Mouse (Mus musculus) right cerebral cortex, postnatal 25 days (tissue): ENCODE results near the gene Rtl5.

Source experiments
- DNase-seq: peaks from one replicate; pipeline ENCODE4 v3.0.0; 2022

Gene Rtl5

DNA sequence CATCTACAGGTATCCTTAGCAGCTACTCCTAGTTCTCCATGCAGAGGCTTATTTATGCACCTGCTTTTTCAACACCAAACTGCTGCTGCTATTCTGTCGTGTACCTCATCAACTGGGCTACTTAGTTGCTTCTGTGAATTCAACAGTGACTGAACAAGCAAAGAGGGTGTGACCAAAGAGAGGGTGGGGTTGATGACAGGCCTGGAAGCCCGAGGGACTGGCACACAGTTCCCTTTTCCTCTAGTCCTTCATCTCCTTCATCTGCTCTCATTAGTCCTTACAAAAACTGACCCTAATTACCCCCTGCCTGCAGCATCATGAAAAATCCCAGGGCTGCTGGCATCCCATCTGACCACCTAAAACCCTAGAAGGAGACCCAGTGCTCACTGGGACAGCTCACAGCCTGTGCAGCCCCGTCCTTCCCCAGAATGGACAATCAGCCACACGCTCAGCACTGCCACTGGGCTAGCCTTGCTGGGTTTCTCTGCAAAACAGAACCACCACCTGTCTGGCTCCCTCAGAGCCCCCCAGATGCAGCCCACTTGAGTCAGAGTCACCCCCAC lies 5.8 kb downstream of the Rtl5 start:
- DNase-seq: no peak

DNA sequence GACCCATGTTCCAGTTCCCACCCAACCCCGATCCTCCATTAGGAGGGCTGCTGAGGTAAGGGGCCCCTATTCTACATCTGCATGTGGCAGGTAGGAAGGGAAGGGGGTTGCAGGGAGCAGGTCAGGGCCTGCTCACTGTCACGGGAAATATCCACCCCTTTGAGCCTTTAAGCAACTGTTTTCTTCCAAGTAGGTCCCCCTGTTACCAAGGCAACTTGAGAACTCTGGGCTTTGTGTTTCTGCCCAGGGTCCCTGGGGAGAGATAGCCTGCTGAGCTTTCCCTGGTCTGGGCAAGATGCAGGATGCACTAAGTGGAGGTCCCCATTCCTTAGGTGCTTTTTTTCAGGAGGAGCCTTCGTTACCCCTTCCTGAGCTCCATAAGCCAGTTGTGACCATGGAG lies 7.0 kb downstream of the Rtl5 start:
- no peak for DNase-seq

DNA sequence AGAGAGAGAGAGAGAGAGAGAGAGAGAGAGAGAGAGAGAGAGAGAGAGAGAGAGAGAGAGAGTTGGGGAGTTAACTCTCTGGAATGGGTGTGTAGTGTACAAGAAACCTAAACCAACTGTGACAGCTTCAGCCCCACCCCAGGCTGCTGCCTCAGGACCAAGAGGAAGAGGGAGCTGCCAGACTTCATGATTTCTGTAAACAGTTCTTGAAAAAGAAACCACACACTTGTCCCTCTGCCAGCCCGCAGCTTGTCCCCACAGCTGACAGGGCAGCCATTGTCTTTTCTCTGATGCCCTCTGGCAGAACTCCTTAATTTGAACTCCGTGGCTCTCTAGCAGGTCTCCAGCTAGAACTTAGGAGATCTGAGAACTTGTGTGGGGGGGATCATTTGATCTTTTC lies 10.2 kb downstream of the Rtl5 start:
- DNase-seq: no peak

DNA sequence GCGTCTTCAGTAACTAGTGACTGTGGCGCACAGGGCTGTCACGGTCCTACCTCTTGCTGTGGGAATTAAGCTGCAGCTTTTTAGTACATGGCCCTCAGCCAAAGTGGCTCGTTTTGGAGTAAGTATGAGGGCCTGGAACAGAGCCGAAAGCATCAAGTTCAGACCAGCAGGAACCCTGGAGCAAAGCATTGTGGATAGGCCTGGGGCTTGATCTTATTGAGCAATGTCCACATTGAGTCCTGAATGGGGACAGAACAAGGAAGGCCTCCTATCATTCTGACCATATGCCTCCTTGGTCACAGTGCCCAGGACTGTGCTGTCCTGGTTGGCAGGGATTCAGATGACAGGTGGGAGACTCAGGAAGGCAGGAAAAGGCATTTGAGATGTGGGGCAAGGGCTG lies 10.9 kb downstream of the Rtl5 start:
- no peak for DNase-seq

DNA sequence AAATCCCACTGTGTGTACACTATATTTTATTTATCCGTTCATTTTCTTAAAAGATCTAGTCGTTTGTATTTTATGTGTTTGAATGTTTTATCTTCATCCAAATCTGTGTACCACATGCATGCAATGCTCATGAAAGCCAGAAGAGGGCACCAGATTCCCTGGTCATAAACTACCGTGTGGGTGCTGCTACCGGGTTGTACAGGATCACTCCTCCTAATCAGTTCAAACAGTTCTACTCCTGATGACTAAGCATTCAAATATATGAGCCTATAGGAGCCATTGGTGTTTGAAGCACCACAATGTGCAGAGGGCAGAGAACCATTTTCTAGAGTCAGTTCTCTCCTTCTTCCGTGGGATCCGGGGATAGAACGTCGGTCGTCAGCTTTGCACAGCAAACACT lies 11.7 kb downstream of the Rtl5 start:
- no peak for DNase-seq

DNA sequence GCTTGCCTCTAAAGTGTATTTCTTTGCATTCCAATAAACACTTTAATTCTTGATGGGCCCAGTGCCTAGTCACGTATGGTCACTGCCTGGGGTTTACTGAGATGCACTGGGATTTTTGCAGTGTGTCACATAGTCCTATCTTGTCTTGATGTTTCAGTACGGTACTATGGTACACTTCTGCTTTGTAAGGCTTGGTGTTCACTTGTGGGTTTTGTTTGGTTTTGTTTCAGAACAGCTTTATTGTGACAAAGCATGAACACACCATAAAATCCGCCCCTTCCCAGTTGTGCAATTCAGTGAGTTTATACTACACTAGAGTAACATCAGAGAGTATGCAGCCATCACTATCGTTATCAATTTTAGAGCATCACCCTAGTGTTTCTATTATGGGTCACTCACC lies 17.1 kb downstream of the Rtl5 start:
- no peak for DNase-seq

DNA sequence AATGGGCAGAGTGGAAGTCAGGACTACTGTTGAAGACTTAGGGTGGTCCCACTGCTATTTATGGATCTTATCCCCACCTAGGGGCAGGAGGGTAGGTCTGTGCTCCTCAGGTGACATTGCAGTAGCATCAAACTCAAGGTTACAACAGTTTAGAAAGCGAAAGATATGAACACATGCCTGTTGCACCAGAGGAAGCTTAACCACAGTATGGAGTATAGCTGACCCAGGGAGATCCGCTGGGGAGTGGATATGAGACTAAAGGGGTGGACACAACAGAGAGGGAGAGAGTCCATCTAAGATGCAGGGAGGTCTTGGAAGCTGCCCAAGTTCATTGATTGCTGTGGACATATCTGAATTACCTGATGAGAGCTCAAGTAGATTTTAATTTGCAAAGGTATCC lies 17.7 kb downstream of the Rtl5 start:
- DNase-seq: no peak

DNA sequence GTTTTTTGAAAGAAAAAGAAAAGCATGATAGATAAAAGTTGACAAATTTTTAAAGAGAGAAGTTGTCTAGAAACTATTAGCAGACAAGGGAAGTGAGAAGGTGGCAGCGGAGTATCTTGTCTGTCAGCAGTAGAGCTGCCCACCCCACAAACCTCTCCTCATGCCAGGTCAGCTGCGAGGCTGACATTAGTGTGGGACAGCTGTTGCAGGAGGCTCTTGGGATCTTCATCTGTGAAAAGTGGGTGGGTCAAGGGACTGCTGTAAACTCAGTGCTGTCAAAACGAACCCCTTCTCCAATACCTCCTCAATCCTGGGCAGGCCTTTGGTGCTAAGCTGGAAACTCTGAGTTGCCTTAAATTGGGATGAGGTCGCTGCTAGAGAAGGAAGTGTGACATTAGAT lies 19.9 kb downstream of the Rtl5 start:
- no peak for DNase-seq

DNA sequence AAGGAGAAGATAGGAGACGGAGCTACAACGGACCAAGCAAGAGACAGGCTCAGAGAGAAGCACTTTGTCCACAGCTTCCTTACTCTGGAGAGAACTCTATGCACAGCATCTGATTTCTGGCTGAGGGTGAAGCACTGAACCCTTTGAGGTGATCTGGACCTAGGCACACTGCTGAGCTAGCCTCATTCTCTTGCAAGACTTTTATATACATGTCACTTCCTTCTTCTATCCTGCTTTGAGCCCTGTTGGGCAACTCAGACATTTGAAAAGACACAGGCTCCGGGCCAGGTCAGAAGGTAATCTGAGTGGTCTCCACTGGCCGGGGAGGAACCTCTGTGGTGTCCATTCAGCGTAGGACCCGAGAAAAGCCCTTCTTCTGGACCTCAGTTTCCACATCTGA lies 20.6 kb downstream of the Rtl5 start:
- no peak for DNase-seq

DNA sequence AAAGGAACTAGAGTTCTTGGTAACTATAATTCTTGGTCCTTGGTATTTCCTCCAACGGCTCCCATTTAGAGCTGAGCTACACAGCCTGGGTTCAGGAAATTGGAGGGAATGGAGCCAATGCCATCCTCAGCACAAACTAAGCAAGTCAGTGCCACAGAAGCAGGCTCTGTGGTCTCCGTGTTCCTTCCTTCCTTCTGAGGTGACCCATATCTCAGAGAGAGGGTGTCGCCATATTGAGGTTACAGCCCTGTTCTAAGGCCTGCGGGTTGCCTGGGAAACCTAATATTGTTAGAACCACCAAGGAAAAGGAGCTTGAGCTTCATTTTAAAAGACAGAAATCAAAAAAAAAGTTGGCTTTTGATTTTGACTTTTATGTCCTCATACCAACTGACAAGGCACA lies 28.7 kb downstream of the Rtl5 start:
- DNase-seq: no peak

DNA sequence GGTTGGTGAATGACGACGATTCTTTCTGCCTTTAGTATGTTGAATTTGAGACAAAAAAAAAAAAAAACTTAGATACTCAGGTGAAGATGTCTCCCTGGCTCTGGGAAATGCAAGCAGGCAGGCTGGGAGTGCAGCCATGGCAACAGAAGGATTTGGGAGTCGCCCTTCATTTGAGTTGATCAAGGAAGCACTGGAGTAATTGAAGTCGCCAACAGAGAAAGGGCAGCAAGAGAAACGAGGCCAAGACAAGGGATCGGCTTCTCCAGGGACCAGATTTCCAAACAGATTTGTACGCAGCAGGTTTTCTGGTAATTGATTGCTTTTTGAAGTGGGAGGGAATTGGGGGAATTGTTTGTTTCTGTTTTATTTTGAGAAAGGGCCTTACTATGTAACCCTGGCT lies 29.5 kb downstream of the Rtl5 start:
- DNase-seq: no peak

DNA sequence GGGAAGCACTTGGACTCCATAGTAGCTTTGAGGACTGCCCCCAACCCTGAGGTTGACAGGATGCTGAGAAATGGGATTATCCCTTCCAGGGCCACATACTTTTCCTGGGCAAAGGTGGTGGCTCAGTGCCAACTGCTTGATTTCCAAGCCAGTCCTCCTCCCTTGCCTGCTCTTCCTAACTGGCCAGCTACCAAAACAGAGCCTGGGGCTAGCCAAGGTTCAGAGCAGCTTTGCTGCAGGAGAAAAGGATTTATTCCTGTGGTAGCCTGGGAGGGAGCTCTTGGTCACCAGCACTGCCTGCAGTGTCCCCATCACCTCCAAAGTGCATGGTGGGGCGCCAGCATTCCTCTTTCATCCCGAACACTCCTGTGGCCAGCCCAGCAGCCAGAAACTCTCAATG lies 33.6 kb downstream of the Rtl5 start:
- no peak for DNase-seq

DNA sequence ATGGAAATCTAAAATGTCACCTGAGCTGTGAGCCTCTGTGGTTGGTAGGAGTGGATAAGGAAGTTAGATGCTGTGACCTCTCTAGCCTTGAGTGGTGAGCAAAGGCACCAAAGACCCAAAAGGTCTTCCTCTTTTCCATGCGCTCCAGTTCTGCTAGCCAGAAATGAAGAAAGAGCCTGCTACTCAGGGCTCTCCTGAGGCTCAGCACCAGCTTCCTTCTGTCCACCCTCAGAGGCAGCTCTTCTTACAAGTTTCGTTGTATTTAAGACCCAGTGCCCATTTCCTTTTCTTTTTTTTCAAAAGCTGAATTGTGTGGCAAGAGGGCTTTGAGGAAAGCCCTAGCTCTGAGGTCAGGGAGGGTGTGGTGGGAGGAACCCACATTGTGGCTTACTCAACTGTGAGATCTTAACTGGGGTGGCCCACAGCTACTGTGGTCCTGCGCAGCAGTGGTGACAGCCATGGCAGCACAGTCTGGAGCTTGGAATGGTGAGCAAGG lies 34.2 kb downstream of the Rtl5 start:
- DNase-seq: no peak

DNA sequence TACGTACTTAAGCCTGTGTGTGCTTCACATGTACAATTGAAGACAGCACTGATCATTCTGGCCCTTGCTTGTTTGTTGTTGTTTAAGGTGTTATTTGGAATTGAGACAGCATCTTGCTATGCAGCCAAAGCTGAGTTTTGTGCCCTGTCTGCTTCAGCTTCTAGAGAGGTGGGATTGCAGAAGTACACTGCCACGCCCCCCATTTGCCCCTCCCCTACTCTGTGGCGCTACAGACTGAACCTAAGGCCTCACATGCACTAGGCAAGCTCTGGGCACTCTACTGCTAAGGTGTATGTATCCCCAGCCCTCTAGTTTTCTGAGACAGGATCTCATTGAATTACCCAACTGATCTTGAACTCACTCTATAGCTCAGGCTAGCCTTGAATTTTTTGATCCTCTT lies 35.4 kb downstream of the Rtl5 start:
- DNase-seq: no peak

DNA sequence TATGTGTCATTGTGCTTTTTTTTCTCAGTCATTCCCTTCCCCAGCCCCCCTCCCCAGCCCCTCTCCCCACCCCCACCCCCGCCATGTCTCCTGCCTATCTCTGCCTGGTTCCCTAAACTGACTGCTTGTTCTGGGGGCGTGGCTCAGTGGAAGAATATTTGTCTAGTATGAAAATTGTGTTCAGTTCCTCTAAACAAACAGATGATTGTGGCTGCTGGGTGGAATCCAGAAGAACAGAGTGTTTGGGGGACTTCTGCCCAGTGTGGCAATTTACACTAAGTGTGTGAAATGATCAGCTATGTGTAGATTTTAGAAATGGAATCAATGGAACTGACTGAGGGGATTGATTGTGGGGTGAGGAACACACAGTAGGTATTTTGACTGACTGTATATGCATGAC lies 37.5 kb downstream of the Rtl5 start:
- no peak for DNase-seq

DNA sequence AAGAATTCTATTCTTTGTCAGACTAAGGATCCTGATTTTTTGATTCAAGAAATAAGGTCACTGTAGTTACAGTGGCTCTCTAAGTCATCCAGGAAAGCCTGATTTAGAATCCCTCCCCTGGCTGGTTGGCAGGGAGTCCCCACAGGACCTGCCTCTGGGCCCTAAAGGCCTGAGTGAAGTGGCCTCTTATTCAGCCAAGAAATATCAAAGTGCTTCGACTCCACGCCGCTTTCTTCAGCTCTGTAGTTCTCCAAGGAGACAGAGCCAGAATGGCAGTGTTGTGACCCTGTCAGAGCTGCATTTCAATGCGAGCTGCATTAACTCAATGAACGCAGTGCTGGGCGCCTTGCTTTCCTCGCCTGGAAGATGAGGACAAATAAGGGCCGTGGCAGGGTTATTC lies 38.7 kb downstream of the Rtl5 start:
- DNase-seq: no peak

DNA sequence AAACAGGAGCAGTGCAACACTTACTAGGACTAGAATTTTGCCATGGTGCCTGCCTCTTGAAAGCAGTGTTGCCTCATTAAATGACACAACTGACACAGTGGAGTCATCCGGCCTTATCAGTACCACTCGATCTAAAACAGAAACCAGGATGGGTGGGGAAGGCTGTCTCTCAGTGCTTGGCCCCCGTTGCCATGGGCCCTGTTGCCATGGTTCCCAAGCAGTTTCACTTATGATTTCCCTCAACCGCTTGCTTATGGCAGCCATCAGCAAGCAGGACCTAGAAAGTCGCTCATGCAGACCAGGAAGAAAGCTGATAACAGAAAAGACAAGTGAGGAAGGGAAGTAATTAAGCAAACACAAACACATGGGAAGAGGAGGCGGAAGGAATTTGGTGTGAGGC lies 39.3 kb downstream of the Rtl5 start:
- no peak for DNase-seq

DNA sequence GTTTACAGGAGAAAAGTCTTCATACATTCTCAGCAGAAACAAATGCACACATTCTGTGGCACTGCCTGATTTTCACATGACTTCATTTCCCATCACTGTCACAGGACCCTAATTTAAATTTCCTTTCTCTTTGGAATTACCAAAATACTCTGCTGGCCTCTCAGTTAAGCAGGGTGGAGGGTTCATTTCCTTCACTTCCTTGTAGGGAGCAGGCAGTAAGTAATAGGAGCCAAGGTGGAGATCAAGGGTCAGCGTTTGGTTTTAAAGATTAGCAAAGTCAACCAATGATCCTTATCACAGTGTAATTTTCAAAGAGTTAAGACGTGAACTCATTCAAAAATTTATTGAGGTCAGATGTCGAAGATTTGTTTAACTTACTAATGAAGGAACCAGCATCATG lies 46.1 kb downstream of the Rtl5 start:
- DNase-seq: no peak

DNA sequence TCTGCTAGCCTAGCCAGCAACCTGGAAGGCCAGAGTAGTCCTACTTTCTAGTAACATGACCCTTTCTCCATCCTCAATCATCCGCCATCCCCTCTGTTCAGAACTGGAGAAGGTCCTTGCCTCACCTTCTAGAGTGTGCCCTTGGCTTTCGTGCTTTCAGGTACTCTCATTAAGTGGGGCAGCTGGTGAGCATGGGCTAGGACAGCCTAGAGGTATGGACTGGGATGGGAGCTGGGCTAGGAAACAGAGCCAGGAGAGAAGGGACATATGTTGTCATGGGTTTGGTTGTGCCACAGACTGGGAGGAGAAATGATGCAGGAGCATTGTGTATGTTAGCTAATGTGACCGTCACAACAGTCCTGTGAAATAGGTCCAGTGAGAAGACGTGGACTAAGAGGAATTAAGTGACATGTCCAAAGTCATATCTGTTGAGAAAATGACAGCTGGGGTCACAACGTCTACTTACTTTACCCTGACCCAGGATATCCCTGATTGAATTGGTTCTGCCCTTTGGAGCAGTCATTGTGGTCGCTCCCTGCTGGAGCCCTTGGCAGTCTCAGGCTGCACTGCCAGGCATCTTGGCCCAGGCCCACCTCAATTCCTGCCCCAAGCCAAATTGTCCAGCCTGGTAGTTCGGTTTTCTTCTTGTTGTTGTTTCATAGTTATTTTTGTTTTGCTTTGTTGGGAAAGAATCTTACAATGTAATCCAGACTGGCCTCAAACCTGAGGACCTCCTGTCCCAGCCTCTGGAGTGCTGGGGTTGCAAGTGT lies 51.4 kb downstream of the Rtl5 start:
- no peak for DNase-seq

DNA sequence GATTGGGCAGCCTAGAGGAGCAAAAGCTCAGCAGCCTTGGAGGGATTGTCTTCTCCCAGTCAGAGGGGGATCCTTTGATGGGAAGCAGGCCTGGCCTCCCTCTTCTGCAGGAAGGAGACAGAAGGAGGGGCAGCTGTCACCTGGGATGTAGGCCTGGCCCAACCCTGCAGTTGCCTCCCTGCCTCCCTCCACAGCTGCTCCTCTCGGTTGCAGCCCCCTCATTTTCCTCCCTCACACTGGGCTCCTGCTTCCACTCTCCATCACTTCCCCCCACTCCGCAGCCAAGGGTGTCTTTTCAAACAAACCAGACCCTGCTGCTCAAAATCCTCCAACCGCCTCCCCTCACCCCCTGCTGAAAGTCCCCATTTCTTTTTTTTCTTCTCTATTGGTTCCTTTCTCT lies 52.2 kb downstream of the Rtl5 start:
- DNase-seq: no peak

DNA sequence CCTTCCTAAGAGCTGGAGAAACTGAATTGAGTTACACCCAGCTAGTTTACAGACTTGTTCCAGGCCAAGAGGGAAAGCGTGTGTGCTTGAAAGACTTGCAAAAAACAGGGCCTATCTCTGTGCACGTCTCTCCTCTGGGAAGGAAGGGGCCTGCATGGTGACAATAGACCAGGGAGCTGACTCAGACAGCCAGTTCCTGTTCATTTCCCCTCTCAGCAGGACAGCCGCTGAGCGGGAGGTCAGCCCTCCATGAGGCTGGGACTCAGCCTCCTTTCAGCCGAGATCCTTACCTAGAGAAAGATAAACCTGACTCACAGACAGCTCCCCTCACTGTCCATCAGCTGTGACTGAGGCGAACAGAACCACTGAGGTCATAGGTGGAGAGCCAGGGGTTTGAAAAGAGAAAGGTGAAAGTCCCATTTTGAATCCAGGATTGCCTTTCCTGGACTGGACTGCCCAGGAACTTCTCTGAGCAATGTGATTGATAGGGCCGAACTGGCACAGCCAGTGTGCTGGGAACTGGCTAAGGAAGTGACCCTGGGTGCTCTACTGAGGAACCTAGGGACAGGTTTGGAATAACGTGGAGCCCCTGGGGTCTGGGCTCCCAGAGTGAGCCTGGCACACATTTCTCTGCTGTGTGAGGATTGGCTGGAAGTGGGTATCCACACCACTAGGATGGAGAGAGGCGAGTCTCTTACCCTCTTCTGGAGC lies 53.7 kb downstream of the Rtl5 start:
- no peak for DNase-seq
